ENCODE assay signal across 18 mouse cellular contexts in the genomic region with DNA sequence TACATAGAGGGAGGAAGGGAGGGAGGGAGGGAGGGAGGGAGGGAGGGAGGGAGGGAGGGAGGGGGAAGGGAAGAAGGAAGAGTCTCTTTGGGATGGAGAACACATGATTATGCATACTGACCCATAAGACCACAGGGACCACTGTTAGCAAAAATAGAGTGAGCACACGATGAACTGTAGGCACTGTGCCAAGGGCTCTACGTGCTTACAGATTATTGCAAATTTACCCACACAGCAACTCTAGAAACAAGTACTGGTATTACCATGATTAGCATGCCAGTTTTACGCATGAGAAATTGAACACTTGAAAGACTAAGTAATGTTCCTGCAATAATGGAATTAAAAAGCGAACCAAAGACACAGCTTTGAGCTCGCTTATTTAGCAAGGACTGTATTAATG.
"Had no signal": no experiment of that assay in that cellular context is flagged by ENCODE, and none has a peak within 500 bp of the region (broad histone marks: within the 10 kb centered on the region; RNA-seq: fewer than 3 reads in every experiment).

No protein-coding gene starts in this region.

- H3K9ac ChIP-seq: lung, embryonic 14.5 days; midbrain, embryonic 12.5 days; neural tube, embryonic 12.5 days; neural tube, embryonic 15.5 days had no signal

- H3K4me2 ChIP-seq: lung, embryonic 14.5 days; midbrain, embryonic 12.5 days; neural tube, embryonic 12.5 days; neural tube, embryonic 15.5 days had no signal

- ATAC-seq: midbrain, embryonic 16.5 days had no signal

- H3K36me3 ChIP-seq: midbrain, embryonic 10.5 days; midbrain, embryonic 12.5 days; neural tube, embryonic 12.5 days; neural tube, embryonic 15.5 days had no signal

- H3K27ac ChIP-seq: midbrain, embryonic 10.5 days; midbrain, embryonic 12.5 days; neural tube, embryonic 12.5 days; neural tube, embryonic 15.5 days had no signal

- H3K9me3 ChIP-seq: midbrain, embryonic 10.5 days; midbrain, embryonic 12.5 days; neural tube, embryonic 12.5 days; neural tube, embryonic 15.5 days had no signal

- H3K27me3 ChIP-seq: midbrain, embryonic 12.5 days; neural tube, embryonic 12.5 days; neural tube, embryonic 15.5 days had no signal

- DNase-seq: lung, adult 18-20 months; lung, embryonic 14.5 days; lung, postnatal 10 days; lung, postnatal 4 days; retina, postnatal 1 day; right cerebral cortex, adult 18-20 months; right cerebral cortex, postnatal 25 days; right cerebral cortex, postnatal 4 days; spleen, adult 18-20 months; thymus, adult 18-20 months; thymus, postnatal 14 days; thymus, postnatal 36 days had no signal

- H3K4me3 ChIP-seq: midbrain, embryonic 10.5 days; midbrain, embryonic 12.5 days; myocyte; neural tube, embryonic 12.5 days; neural tube, embryonic 15.5 days had no signal

- H3K4me1 ChIP-seq: neural tube, embryonic 12.5 days had no signal
